Mouse (Mus musculus) cortical plate, adult 2 months (tissue): ENCODE data around the gene Rnf212b. TPM values are rescaled to one million over a fixed set of nuclear protein-coding genes. Genes with fewer than 3 reads are reported as not detected.

Experiments used
- H3K27ac ChIP-seq: fragments of 200-500 bp; 2 replicates; pipeline ENCODE4 v1.5.1; 2012; ENCODE audit warnings: low read length, control low read depth, inconsistent platforms; ENCODE audit not compliant: insufficient read depth
- H3K4me1 ChIP-seq: fragments of 200-500 bp; 2 replicates; pipeline ENCODE4 v1.6.1; 2011; ENCODE audit warnings: low read length; ENCODE audit not compliant: control insufficient read depth, insufficient read depth
- H3K4me3 ChIP-seq: fragments of 200-500 bp; 2 replicates; pipeline ENCODE4 v1.5.1; 2011; ENCODE audit warnings: mild to moderate bottlenecking, low read length, control low read depth; ENCODE audit not compliant: insufficient read depth
- CTCF ChIP-seq: fragments of 200-500 bp; IDR thresholded peaks from 2 replicates; pipeline ENCODE4 v1.5.1; 2011; ENCODE audit warnings: mild to moderate bottlenecking, control low read depth, low read length; ENCODE audit not compliant: insufficient read depth; ENCODE audit errors: extremely low read depth
- POLR2A ChIP-seq: fragments of 200-500 bp; IDR thresholded peaks from 2 replicates; pipeline ENCODE4 v1.6.1; 2011; ENCODE audit warnings: mild to moderate bottlenecking, low read length, control low read depth; ENCODE audit not compliant: insufficient read depth; ENCODE audit errors: extremely low read depth
- polyA plus RNA-seq: library from polyadenylated mRNA; depleted of rRNA; stranded (reverse); fragments of >200 nt; gene quantifications from 2 replicates; pipeline ENCODE4 v1.2.3, GENCODE M21; 2012

The Rnf212b gene
- polyA plus RNA-seq, 1 experiment, result not detected

DNA sequence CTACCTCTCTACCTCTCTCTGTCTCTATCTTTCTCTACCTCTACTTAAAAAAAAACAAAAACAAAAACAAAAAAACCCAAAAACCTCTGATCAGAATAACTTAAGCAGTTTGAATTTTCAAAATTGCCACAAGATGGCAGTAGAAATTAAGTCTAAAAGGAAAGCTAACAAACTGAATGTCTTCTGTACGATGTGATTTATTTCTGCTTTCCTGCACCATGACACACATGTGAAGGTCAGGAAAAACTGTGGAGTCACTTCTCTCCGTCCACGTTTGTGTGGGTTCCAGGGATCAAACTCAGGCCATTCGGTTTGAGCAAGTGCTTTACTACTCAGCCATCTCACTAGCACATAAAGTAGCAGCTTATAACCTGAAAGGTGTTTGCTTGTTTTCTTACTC, 29.5 kb downstream of the Rnf212b start:
- no peak overlapping the region for H3K27ac ChIP-seq
- no peak overlapping the region for H3K4me3 ChIP-seq
- peaks cover 1% of the 10 kb centered on the region; the same call in 1 of the 2 replicates for H3K4me1 ChIP-seq
- TF ChIP-seq POLR2A, result no peak
- TF ChIP-seq CTCF, result 0 out of 2 replicates have a peak, but pooled peaks have one; percentile 12

DNA sequence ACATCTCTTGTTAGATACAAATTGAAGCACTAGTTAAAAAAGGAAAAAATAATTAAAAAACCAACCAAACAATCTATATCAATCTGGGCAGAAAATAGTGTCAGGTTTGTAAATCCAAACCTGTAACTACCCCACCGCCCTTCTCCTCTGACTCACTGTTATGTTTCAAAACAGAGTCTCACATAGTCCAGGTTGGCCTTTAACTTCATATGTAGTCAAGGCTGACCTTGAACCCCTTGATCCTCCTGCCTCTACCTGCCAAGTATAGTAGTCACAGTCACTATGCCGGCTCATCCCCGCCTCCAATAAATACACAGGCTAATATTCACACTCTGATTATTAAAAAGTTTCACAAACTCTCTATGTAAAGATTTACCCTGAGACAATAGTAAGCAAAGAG, 41.8 kb downstream of the Rnf212b start:
- Histone ChIP-seq H3K4me1 (peaks cover 2% of the 10 kb centered on the region; the same call in 1 of the 2 replicates), H3K4me3 (no peak overlapping the region), H3K27ac (no peak overlapping the region)
- TF ChIP-seq CTCF (no peak), POLR2A (no peak)

DNA sequence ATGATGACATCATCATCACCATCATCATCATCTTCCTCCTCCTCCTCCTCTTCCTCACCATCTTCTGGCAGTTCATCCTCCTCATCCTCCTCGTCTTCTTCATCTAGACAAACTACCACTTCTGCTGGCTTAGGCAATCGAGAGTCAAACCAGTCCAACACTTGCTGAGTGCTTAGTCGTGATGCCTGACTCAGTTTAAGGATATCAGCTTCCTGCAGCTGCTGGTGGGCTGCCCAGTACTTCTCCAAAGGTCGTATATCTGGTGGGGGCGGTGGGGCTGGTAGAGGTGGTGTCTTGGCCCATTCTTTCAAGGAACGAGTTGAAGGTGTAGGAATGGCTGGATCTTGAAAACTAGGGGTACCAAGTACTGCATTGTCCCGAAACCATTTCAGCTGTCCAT, 42.8 kb downstream of the Rnf212b start:
- H3K27ac ChIP-seq, result no peak overlapping the region
- H3K4me1 ChIP-seq, result peaks cover 2% of the 10 kb centered on the region; the same call in 1 of the 2 replicates
- TF ChIP-seq POLR2A (no peak), CTCF (no peak)
- no peak overlapping the region for H3K4me3 ChIP-seq

DNA sequence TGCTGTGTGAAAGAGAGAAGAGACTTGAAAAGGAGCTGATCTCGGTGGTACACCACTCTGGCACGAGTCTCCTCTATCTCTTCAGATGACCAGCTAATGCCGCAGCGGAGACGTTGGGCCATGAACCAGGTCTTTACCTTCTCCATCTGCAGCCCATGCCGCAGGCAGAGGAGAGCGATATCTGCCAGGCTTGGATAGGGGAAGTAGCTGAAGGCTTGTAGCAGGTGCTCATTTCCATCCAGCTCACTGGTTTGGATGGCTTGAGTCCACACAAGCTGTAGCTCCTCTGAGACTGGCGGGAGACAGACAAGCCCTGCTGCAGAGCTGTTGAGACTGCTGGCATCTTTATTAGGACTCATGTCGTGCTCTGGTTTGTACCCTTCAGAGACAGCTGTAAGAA, 44.0 kb downstream of the Rnf212b start:
- H3K27ac ChIP-seq, result no peak overlapping the region
- peaks cover 2% of the 10 kb centered on the region; the same call in 1 of the 2 replicates for H3K4me1 ChIP-seq
- TF ChIP-seq CTCF (no peak), POLR2A (no peak)
- H3K4me3 ChIP-seq, result no peak overlapping the region

DNA sequence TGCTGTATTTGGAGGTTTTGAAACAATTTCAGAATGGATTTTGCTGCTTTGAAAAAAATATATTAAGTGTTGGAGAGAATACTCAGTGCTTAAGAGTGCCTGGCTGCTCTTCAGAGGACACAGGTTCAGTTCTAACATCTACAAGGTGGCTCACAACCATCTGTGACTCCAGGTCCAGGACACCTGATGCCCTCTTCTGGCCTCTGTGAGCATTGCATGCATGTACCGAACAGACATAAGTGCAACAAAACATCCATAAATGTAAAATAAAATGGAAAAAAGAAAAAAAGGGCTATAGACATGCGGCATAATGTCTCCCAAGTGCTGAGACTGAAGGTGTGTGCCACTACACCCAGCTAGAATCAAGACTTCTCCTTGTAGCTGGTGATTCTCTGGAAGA, 46.6 kb downstream of the Rnf212b start:
- Histone ChIP-seq H3K4me1 (peaks cover 2% of the 10 kb centered on the region; the same call in 1 of the 2 replicates), H3K27ac (no peak overlapping the region), H3K4me3 (no peak overlapping the region)
- TF ChIP-seq POLR2A (no peak), CTCF (peak; percentile 68)

DNA sequence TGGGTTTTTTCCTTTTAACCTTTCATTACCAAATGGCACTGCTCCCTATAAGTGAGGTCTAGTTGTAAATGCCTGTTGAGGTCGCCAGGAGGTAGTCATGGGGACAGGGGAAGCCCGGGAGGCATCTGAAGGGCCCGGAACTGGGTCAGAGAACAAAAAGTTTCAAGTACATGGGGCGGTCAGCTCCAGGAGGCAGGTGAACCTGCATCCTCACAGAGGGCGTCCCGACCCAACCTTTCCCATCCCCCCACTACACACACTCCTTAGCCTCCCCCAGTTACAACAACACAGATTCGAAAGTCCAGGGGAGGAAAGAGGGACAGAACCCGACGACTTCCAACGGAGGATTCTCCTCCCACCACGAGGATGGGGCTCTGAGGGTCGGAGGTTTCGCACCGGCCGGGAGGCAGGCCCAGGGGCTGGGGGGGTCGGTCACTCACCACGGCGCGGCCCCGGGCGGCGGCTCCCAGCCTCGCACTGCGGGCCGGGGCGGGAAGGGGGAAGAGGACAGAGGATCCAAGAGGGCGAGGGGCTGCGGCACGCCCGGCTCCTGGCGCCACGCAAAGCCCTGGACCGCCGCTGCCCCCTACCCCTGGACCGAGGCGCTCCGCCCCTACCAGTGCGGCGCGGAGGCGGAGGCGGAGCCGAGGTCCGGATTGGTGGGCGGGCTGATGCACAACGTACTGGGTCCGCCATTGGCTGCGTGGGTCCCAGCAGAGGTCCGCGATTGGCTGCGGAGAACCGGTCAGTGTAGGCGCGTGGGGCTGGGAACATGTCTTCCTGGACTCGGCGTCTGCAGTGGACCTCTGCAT, 49.8 kb downstream of the Rnf212b start:
- H3K4me1 ChIP-seq, result no peaks in the 10 kb centered on the region
- peak overlapping the region; percentile 85 for H3K4me3 ChIP-seq
- H3K27ac ChIP-seq, result peak overlapping the region; percentile 66; the same call in 1 of the 2 replicates
- peak; percentile 84; the same call in 1 of the 2 replicates for TF ChIP-seq POLR2A
- TF ChIP-seq CTCF, result no peak

DNA sequence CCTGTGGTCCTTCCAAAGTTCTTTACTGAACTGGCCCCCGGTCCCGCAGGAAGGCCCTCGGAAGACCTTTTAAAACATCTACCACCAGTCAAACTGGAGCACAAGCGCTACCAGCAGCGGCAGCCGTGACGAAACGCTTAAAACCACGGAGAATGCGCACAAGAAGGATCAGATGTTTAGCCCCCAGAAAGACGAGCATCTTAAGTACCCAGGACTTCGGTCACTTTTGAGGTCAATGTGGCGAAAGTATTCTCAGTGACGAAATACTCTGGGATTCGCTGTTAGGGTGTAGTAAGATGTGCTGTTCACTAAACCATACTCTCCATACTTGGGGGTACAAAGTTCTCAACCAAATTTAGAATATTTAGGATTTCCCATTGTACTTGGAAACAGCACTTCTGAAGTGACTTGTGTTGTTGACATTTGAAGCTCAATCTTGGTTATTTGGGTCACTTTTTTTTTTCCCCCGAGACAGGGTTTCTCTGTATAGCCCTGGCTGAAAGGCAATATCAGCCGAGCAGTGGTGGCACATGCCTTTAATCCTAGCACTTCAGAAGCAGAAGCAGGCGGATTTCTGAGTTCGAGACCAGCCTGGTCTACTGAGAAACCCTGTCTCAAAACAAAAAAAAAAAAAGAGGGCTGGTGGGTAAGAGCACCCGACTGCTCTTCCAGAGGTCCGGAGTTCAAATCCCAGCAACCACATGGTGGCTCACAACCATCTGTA, 50.5 kb downstream of the Rnf212b start:
- TF ChIP-seq POLR2A, result no peak; the same call in 1 of the 2 replicates
- TF ChIP-seq CTCF, result no peak

DNA sequence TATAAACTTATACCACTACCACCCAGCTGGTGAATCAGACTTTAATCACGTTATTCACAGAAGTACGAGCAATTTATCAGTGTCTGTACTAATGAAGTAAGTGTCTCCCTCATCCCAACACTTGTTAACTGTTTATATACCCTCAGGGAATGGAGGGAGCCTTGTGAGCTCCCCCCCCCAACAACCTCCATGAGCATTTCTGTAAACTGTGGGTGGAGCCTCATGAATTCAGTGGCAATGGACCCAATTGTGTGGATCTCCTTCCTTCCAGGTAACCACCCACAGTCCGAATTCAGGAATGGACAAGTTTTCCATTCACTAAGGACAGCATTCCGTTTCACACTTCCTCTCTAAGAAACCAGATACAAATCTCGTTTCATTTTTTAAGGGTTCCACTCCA, 51.7 kb downstream of the Rnf212b start:
- Histone ChIP-seq H3K27ac (no peak overlapping the region), H3K4me3 (no peak overlapping the region), H3K4me1 (no peaks in the 10 kb centered on the region)
- TF ChIP-seq POLR2A (no peak), CTCF (no peak)

More for the DNA sequence above, 50.5 kb downstream of the Rnf212b start:
- H3K4me1 ChIP-seq, result no peaks in the 10 kb centered on the region
- peak overlapping the region; percentile 85 for H3K4me3 ChIP-seq
- H3K27ac ChIP-seq, result peak overlapping the region; percentile 66; the same call in 1 of the 2 replicates

DNA sequence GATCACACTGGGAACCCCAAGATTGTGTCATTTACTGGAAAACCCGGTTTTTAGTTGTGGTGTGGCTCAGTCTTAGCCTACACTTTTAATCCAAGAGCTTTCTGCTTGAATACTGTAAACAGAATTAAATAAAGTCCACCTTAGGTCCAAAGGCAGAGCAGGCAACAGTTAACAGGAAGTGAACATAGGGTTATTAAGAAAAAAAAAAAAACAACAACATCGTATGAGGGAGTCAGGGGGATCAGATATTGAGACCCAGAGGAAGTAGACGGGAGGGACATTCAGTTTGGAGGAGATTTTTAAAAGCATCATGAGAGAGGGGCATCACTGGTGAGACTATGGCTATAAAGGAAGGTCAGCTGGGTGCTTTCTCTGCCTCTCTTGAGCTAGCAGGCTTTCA, 52.3 kb downstream of the Rnf212b start:
- H3K4me3 ChIP-seq, result no peak overlapping the region
- no peak for TF ChIP-seq POLR2A
- TF ChIP-seq CTCF, result no peak
- H3K27ac ChIP-seq, result no peak overlapping the region

DNA sequence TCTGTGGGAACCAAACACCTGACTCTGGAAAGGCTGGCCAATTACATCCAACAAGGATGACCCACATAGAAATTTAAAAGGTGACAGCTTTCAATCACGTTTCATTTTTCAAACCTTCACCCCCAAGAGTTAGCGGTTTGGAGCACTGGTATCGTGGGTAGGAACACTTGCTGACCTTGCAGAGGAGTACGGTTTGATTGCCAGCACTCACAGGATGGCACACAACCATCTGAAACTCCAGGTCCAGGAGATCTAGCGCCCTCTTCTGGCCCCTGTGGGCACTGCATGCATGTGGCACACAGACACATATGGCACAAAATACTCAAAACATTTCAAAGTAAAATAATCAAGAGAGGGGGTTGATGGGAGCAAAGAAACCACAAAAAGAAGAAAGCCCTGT, 53.0 kb downstream of the Rnf212b start:
- H3K27ac ChIP-seq, result no peak overlapping the region
- no peak for TF ChIP-seq POLR2A
- TF ChIP-seq CTCF, result 0 out of 2 replicates have a peak, but pooled peaks have one; percentile 19
- no peaks in the 10 kb centered on the region for H3K4me1 ChIP-seq
- no peak overlapping the region for H3K4me3 ChIP-seq

More for the DNA sequence above, 52.3 kb downstream of the Rnf212b start:
- no peaks in the 10 kb centered on the region for H3K4me1 ChIP-seq
